In the genomic region with DNA sequence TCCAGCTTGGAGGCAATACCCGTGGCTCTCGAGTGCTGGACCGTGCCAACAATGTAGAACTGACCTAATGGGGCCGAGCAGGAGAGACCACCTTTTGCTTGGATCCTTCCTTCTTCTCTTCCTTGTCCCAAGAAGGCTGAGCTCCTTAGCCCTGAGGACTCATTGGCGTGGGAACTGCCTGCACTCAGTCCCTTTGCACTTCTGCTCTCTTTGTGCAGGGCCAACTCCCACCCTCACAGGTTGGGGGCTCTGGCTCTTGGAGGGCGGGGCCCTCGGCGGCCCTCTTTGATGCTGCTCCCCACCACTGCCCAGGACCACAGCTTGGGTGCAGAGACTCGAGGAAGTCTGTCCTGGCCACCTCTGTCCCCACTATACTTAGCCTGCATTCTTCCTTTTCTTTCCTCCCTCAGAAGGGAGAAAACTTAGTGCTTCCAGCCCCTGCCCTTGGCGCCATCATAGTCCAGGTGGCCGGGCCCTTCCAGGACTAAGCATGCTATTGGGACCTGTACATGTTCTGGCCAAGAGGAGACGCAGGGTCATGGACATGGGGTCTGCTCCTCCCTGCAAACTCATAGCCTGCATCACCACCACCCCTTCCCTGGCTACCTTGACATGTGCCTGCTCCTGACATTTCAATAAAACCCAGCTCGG, we compare ENCODE assay signal across 9 mouse cellular contexts. TPM values are rescaled to one million over a fixed set of nuclear protein-coding genes. Genes with fewer than 3 reads are reported as not detected.
A peak's percentile ranks its signal among the peaks of the same experiment; 100 is the strongest.
DNase-seq lines count a peak whose midpoint lies in the region; ATAC-seq and TF ChIP-seq lines count a peak whose summit lies in the region.
"Had no signal": no experiment of that assay in that cellular context is flagged by ENCODE, and none has a peak within 500 bp of the region (broad histone marks: within the 10 kb centered on the region; RNA-seq: fewer than 3 reads in every experiment).

No protein-coding gene starts in this region.

- H3K4me1 ChIP-seq in forebrain, embryonic 11.5 days (replicated peaks; ENCODE audit: control insufficient read depth, insufficient read depth, low read length), result peaks cover 17% of the 10 kb centered on the region; the same call in 1 of the 2 replicates
- H3K4me1 ChIP-seq in forebrain, postnatal 0 days (ENCODE audit: insufficient read depth), result peaks cover 8% of the 10 kb centered on the region; the same call in 1 of the 2 replicates
- peaks cover 16% of the 10 kb centered on the region; the same call in 1 of the 2 replicates for H3K4me1 ChIP-seq in lung, embryonic 14.5 days (ENCODE audit: insufficient read depth)
- peaks cover 6% of the 10 kb centered on the region; the same call in 1 of the 2 replicates for H3K4me1 ChIP-seq in intestine, postnatal 0 days (replicated peaks; ENCODE audit: control insufficient read depth, insufficient read depth, low read length)

- H3K36me3 ChIP-seq in forebrain, embryonic 11.5 days (ENCODE audit: control insufficient read depth, insufficient read depth, low read length), result peaks cover 5% of the 10 kb centered on the region; the same call in 1 of the 2 replicates
- peaks cover 24% of the 10 kb centered on the region for H3K36me3 ChIP-seq in forebrain, postnatal 0 days (ENCODE audit: insufficient read depth)
- peaks cover 35% of the 10 kb centered on the region for H3K36me3 ChIP-seq in lung, embryonic 14.5 days (ENCODE audit: insufficient read depth)
- peaks cover 24% of the 10 kb centered on the region for H3K36me3 ChIP-seq in intestine, postnatal 0 days (ENCODE audit: control insufficient read depth, insufficient read depth)
- H3K36me3 ChIP-seq in myocyte (ENCODE audit: control insufficient read depth, insufficient read depth), result peaks cover 8% of the 10 kb centered on the region

- H3K27ac ChIP-seq in forebrain, embryonic 11.5 days (ENCODE audit: low read depth, low read length), result no peak overlapping the region
- no peak overlapping the region for H3K27ac ChIP-seq in forebrain, postnatal 0 days (ENCODE audit: low read depth, low read length)
- H3K27ac ChIP-seq in lung, embryonic 14.5 days (ENCODE audit: low read depth), result no peak overlapping the region
- H3K27ac ChIP-seq in intestine, postnatal 0 days (ENCODE audit: low read depth, low read length), result no peak overlapping the region

- no peak for TF ChIP-seq CTCF in forebrain, postnatal 0 days (IDR thresholded peaks at IDR 0.05; ENCODE audit: low read depth)
- TF ChIP-seq CTCF in lung, embryonic 14.5 days (IDR thresholded peaks at IDR 0.05; ENCODE audit: low read depth), result no peak
- no peak for TF ChIP-seq CTCF in intestine, postnatal 0 days (IDR thresholded peaks at IDR 0.05; ENCODE audit: low read depth)

- peak overlapping the region; percentile 85; the same call in 1 of the 2 replicates for H3K4me2 ChIP-seq in forebrain, embryonic 11.5 days (ENCODE audit: low read depth, low read length, severe bottlenecking)
- H3K4me2 ChIP-seq in forebrain, postnatal 0 days (ENCODE audit: low read depth), result no peak overlapping the region
- H3K4me2 ChIP-seq in lung, embryonic 14.5 days, result peak overlapping the region; percentile 91
- peak overlapping the region; percentile 81 for H3K4me2 ChIP-seq in intestine, postnatal 0 days (replicated peaks; ENCODE audit: low read depth)
- H3K4me2 ChIP-seq in myocyte (ENCODE audit: low read depth), result peak overlapping the region; percentile 98

- no peak overlapping the region for H3K9ac ChIP-seq in forebrain, embryonic 11.5 days (ENCODE audit: low read length)
- H3K9ac ChIP-seq in forebrain, postnatal 0 days, result no peak overlapping the region
- no peak overlapping the region for H3K9ac ChIP-seq in lung, embryonic 14.5 days
- H3K9ac ChIP-seq in intestine, postnatal 0 days (ENCODE audit: low read depth, low read length), result no peak overlapping the region

- H3K9me3 ChIP-seq in forebrain, embryonic 11.5 days (ENCODE audit: control insufficient read depth, low read length), result no peaks in the 10 kb centered on the region
- H3K9me3 ChIP-seq in forebrain, postnatal 0 days (ENCODE audit: low read length), result no peaks in the 10 kb centered on the region
- H3K9me3 ChIP-seq in lung, embryonic 14.5 days (ENCODE audit: low read depth, low read length), result no peaks in the 10 kb centered on the region
- H3K9me3 ChIP-seq in intestine, postnatal 0 days (ENCODE audit: control insufficient read depth), result no peaks in the 10 kb centered on the region

- DNase-seq in forebrain, embryonic 11.5 days (ENCODE audit: low spot score), result no peak
- DNase-seq in forebrain, postnatal 0 days, result no peak
- DNase-seq in lung, embryonic 14.5 days, result no peak
- DNase-seq in lung, postnatal 25 days (ENCODE audit: low spot score), result no peak
- no peak for DNase-seq in layer of hippocampus, adult 8-10 months (ENCODE audit: low spot score in 2 of 2)
- DNase-seq in gastrocnemius, postnatal 14 days, result no peak

- ATAC-seq in forebrain, embryonic 11.5 days (replicated peaks; ENCODE audit: low FRiP score), result no peak
- no peak for ATAC-seq in forebrain, postnatal 0 days
- no peak for ATAC-seq in lung, embryonic 14.5 days (ENCODE audit: insufficient read depth)
- ATAC-seq in intestine, postnatal 0 days, result no peak

- TF ChIP-seq POLR2A in myocyte (IDR thresholded peaks at IDR 0.05; ENCODE audit: insufficient read length, low read depth), result no peak

- H3K27me3 ChIP-seq in forebrain, embryonic 11.5 days (ENCODE audit: control insufficient read depth, insufficient read depth, low read length), result no peaks in the 10 kb centered on the region
- H3K27me3 ChIP-seq in forebrain, postnatal 0 days (ENCODE audit: insufficient read depth, low read length), result no peaks in the 10 kb centered on the region
- H3K27me3 ChIP-seq in lung, embryonic 14.5 days (ENCODE audit: insufficient read depth, low read length), result no peaks in the 10 kb centered on the region
- no peaks in the 10 kb centered on the region for H3K27me3 ChIP-seq in intestine, postnatal 0 days (replicated peaks; ENCODE audit: control insufficient read depth, insufficient read depth, low read length)
- no peaks in the 10 kb centered on the region for H3K27me3 ChIP-seq in myocyte (ENCODE audit: control insufficient read depth, insufficient read depth, insufficient read length)

- H3ac ChIP-seq in myocyte (ENCODE audit: control insufficient read depth, insufficient read length), result no peak overlapping the region

- H3K4me3 ChIP-seq in forebrain, embryonic 11.5 days (ENCODE audit: low read depth, low read length), result peak overlapping the region; percentile 83; the same call in 1 of the 2 replicates
- no peak overlapping the region for H3K4me3 ChIP-seq in forebrain, postnatal 0 days (ENCODE audit: low read depth, low read length)
- peak overlapping the region; percentile 91 for H3K4me3 ChIP-seq in lung, embryonic 14.5 days (ENCODE audit: low read depth, low read length)
- no peak overlapping the region for H3K4me3 ChIP-seq in intestine, postnatal 0 days (ENCODE audit: low read depth, low read length)
- H3K4me3 ChIP-seq in myocyte, result no peak overlapping the region

- peaks cover 31% of the 10 kb centered on the region for H3K79me2 ChIP-seq in myocyte (ENCODE audit: control insufficient read depth, insufficient read depth)

- WGBS in forebrain, embryonic 11.5 days, result 92% methylated on average over 13 of the region's 13 CpGs
- WGBS in forebrain, postnatal 0 days, result 92% methylated on average over 13 of the region's 13 CpGs
- WGBS in lung, embryonic 14.5 days, result 91% methylated on average over 13 of the region's 13 CpGs
- 82% methylated on average over 13 of the region's 13 CpGs for WGBS in intestine, postnatal 0 days

- intact Hi-C loops in gastrocnemius, postnatal 14 days (cut with DNase I; ENCODE audit: low total_unique reads), result no loop called here

RNA-seq across cellular contexts. Expression of gene AI837181, which starts 1.8 kb away (rescaled TPM):
- 34.6 and 42.0 TPM in 2 replicates for polyA plus RNA-seq in forebrain, embryonic 11.5 days (2014; fragmentation: Nextera tagmentation; extraction: Ambion mirVana)
- 56.6 and 59.5 TPM in 2 replicates for total RNA-seq in forebrain, postnatal 0 days (2014; rRNA removed)
- 72.5 and 72.7 TPM in 2 replicates for polyA plus RNA-seq in forebrain, postnatal 0 days (2015; fragmentation: Nextera tagmentation; extraction: Ambion mirVana)
- polyA plus RNA-seq in lung, embryonic 14.5 days (2014; fragmentation: Nextera tagmentation; extraction: Ambion mirVana), result 40.8 and 42.7 TPM in 2 replicates
- polyA plus RNA-seq in intestine, postnatal 0 days (2015; fragmentation: Nextera tagmentation; extraction: Ambion mirVana), result 33.0 and 34.2 TPM in 2 replicates
- 69.9 TPM for polyA plus RNA-seq in myocyte (2012; fragmentation: generic; extraction: Trizol)
- 10 to 100 TPM; 64.8 to 71.2 (median 67.6) TPM for total RNA-seq in layer of hippocampus, adult 8-10 months (2022)
- total RNA-seq in gastrocnemius, postnatal 14 days (2021), result 10 to 100 TPM; 45.1 to 48.4 TPM

RNA-seq across cellular contexts. Expression of gene Drap1, which starts 2.0 kb away (rescaled TPM):
- 193 and 202 TPM in 2 replicates for polyA plus RNA-seq in forebrain, embryonic 11.5 days (2014; fragmentation: Nextera tagmentation; extraction: Ambion mirVana)
- 171 and 202 TPM in 2 replicates for total RNA-seq in forebrain, postnatal 0 days (2014; rRNA removed)
- polyA plus RNA-seq in forebrain, postnatal 0 days (2015; fragmentation: Nextera tagmentation; extraction: Ambion mirVana), result 353 and 391 TPM in 2 replicates
- 204 and 217 TPM in 2 replicates for polyA plus RNA-seq in lung, embryonic 14.5 days (2014; fragmentation: Nextera tagmentation; extraction: Ambion mirVana)
- 136 and 137 TPM in 2 replicates for polyA plus RNA-seq in intestine, postnatal 0 days (2015; fragmentation: Nextera tagmentation; extraction: Ambion mirVana)
- 481 TPM for polyA plus RNA-seq in myocyte (2012; fragmentation: generic; extraction: Trizol)
- 100 to 1,000 TPM; 308 to 358 (median 327) TPM for total RNA-seq in layer of hippocampus, adult 8-10 months (2022)
- 100 to 1,000 TPM; 550 to 558 TPM for total RNA-seq in gastrocnemius, postnatal 14 days (2021)

RNA-seq across cellular contexts. Expression of gene Fosl1, which starts 20.6 kb away (rescaled TPM):
- polyA plus RNA-seq in forebrain, embryonic 11.5 days (2014; fragmentation: Nextera tagmentation; extraction: Ambion mirVana), result not detected in 2 replicates
- 0.19 TPM in 1 of 2 replicates, not detected in the other for total RNA-seq in forebrain, postnatal 0 days (2014; rRNA removed)
- not detected in 2 replicates for polyA plus RNA-seq in forebrain, postnatal 0 days (2015; fragmentation: Nextera tagmentation; extraction: Ambion mirVana)
- polyA plus RNA-seq in lung, embryonic 14.5 days (2014; fragmentation: Nextera tagmentation; extraction: Ambion mirVana), result not detected in 2 replicates
- polyA plus RNA-seq in intestine, postnatal 0 days (2015; fragmentation: Nextera tagmentation; extraction: Ambion mirVana), result not detected in 2 replicates
- 15.4 TPM for polyA plus RNA-seq in myocyte (2012; fragmentation: generic; extraction: Trizol)
- total RNA-seq in layer of hippocampus, adult 8-10 months (2022), result under 1 TPM; 0.20 to 0.67 (median 0.29) TPM
- not detected for total RNA-seq in gastrocnemius, postnatal 14 days (2021)
- polyA plus RNA-seq: limb, embryonic 11.5 days had no signal

RNA-seq across cellular contexts. Expression of gene Tsga10ip, which starts 24.4 kb away (rescaled TPM):
- polyA plus RNA-seq in forebrain, embryonic 11.5 days (2014; fragmentation: Nextera tagmentation; extraction: Ambion mirVana), result not detected in 2 replicates
- 0.43 TPM in 1 of 2 replicates, not detected in the other for total RNA-seq in forebrain, postnatal 0 days (2014; rRNA removed)
- 0.08 and 0.13 TPM in 2 replicates for polyA plus RNA-seq in forebrain, postnatal 0 days (2015; fragmentation: Nextera tagmentation; extraction: Ambion mirVana)
- 0.64 TPM in 1 of 2 replicates, not detected in the other for polyA plus RNA-seq in lung, embryonic 14.5 days (2014; fragmentation: Nextera tagmentation; extraction: Ambion mirVana)
- polyA plus RNA-seq in intestine, postnatal 0 days (2015; fragmentation: Nextera tagmentation; extraction: Ambion mirVana), result 0.27 and 0.59 TPM in 2 replicates
- polyA plus RNA-seq in myocyte (2012; fragmentation: generic; extraction: Trizol), result 0.37 TPM
- total RNA-seq in layer of hippocampus, adult 8-10 months (2022), result under 1 TPM in 3 of 4 experiments, not detected in 1; 0.34 to 0.63 (median 0.37) TPM
- under 1 TPM; 0.58 to 0.70 TPM for total RNA-seq in gastrocnemius, postnatal 14 days (2021)
- polyA plus RNA-seq: limb, embryonic 11.5 days had no signal

RNA-seq across cellular contexts. Expression of gene Ccdc85b, which starts 30.9 kb away (rescaled TPM):
- polyA plus RNA-seq in forebrain, embryonic 11.5 days (2014; fragmentation: Nextera tagmentation; extraction: Ambion mirVana), result 6.5 and 6.6 TPM in 2 replicates
- total RNA-seq in forebrain, postnatal 0 days (2014; rRNA removed), result 19.3 and 21.2 TPM in 2 replicates
- polyA plus RNA-seq in forebrain, postnatal 0 days (2015; fragmentation: Nextera tagmentation; extraction: Ambion mirVana), result 15.3 and 16.2 TPM in 2 replicates
- 9.0 and 10.0 TPM in 2 replicates for polyA plus RNA-seq in lung, embryonic 14.5 days (2014; fragmentation: Nextera tagmentation; extraction: Ambion mirVana)
- polyA plus RNA-seq in intestine, postnatal 0 days (2015; fragmentation: Nextera tagmentation; extraction: Ambion mirVana), result 7.3 and 7.5 TPM in 2 replicates
- 10.7 TPM for polyA plus RNA-seq in myocyte (2012; fragmentation: generic; extraction: Trizol)
- total RNA-seq in layer of hippocampus, adult 8-10 months (2022), result 10 to 100 TPM; 31.7 to 33.1 (median 32.4) TPM
- total RNA-seq in gastrocnemius, postnatal 14 days (2021), result 1 to 10 TPM; 6.4 to 7.2 TPM

Comparison
In these comparisons a context has a peak if more than half of its experiments do, and no peak if none do; other contexts are left out.
1. H3K4me3 ChIP-seq: peak in forebrain, embryonic 11.5 days (single experiment) and lung, embryonic 14.5 days (single experiment); none in forebrain, postnatal 0 days (single experiment), intestine, postnatal 0 days (single experiment) and myocyte (single experiment).
2. RNA of gene Fosl1, which starts 20.6 kb away (polyA plus RNA-seq): 15.4 TPM in myocyte (single experiment); not detected in lung, embryonic 14.5 days, not detected in forebrain, postnatal 0 days, not detected in forebrain, embryonic 11.5 days and not detected in intestine, postnatal 0 days; every median in the first group is over 10 times any median in the second.